Mouse (Mus musculus) Muller cell, postnatal 12 days (primary cell): ENCODE measurements at regions not wholly inside any gene's neighbourhood (a gene's known extent, or its start where the extent isn't known, plus 50 kb on each side); places are given as distances from the start of the nearest gene placed in this dataset.

Experiments
- DNase-seq: peaks from one replicate; pipeline ENCODE4 v3.0.0-alpha.2; 2015; ENCODE audit errors: inconsistent ontology term

DNA sequence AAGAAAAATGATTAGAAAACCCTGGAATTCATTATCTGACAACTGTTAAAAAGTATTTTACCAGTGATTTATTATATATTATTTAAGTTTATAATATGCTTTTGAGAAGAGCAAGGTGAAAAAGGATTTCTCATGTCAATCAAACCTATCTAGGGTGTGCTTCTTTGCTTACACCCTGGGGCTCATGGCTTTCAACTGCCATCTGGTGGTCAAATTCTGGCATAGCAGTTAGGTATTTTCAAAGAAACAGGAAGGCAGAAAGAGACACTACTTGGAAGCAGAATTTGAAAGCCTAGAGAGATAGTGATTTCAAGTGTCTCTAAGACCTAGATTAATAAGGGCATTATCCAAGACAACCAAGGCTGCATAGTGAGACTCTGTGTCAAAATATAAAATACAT lies 167.8 kb upstream of the Amot start:
- DNase-seq = peak; percentile 19

DNA sequence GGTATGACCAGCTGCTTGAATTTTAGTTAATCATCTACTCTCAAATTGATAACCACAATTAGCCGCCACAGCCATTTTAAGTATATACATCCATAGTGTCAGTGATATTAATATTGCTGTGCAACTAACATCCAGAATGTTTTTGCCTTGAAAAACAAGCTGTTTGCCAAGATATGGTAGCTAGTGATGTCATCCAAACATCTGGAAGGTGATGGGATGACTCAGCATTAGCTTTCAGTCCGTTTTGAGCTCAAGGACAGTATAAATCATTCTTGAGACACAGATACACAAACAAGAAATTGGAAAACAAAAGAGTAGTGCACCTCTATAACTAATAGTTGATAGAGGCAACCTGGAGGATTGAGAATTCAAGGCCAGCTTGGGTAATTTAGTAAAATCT lies 146.7 kb upstream of the Amot start:
- no peak for DNase-seq

- no peak for DNase-seq
Measured at GRCm38 (mm10) chrX:145619649-145620048, 114.7 kb upstream of the Amot start.

DNA sequence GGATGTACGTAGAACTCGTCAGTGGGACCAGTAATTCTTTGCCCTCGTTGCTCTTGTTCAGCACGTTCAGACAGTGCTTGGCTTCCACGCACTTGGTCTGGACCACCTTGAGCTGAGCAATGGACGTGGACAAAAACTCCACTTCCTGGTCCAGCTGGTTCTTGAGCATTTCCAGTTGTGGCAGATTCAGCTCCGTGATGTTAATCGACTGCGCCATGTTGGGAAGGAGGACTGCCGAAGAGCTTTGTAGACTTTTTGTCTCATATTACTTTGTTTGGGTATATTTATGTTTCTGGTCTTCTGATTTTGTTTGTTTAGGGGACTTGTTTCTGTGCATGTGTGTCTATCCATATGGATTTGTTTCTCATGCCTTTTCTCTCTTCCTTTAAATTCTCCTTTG lies 97.1 kb upstream of the Amot start:
- DNase-seq = no peak

DNA sequence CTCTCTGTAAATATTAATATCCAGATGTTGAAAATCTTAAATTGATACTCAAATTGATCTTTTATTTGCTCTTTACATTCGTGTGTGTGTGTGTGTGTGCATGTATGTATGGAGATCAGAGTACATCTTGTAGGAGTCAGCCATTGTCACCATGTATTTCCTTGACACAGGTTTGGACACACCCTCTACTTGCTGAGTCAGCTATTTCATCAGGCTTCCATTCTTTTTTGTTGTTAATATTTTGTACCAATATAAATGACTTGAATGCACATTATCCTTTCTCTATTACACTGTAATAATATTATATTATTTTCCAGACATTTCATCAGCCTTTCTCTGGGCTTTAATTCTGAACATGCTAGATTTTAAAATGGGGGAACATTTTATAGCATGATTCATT lies 85.8 kb upstream of the Amot start:
- DNase-seq = no peak

GRCm38 (mm10) chrX:145567528-145567927 lies 62.5 kb upstream of the Amot start:
- no peak for DNase-seq

- no peak for DNase-seq
Measured at GRCm38 (mm10) chrX:145567073-145567472, 62.1 kb upstream of the Amot start.

- no peak for DNase-seq
Measured at GRCm38 (mm10) chrX:145558881-145559280, 53.9 kb upstream of the Amot start.
